Mouse (Mus musculus) heart, postnatal 25 days (tissue): Measurements from ENCODE around the gene Hmg20a. TPM values are rescaled to one million over a fixed set of nuclear protein-coding genes. Genes with fewer than 3 reads are reported as not detected.
"Not testable (repeated sequence)": the region's sequence is repeated elsewhere in the genome, so short reads cannot be mapped to it uniquely, and the experiment has no call there.

Experiments
- DNase-seq: peaks from one replicate; pipeline ENCODE4 v3.0.0; 2022; ENCODE audit warnings: low spot score
- intact Hi-C: fragments of 180-260 bp; cut with DNase I; formaldehyde crosslinking; loops from one replicate; pipeline ENCODE4 v1.15.1; 2025
- total RNA-seq, 2 experiments: library from RNA; stranded (reverse); gene quantifications; 2 replicates each; pipeline ENCODE4 v1.2.3; 2021

Gene Hmg20a
- total RNA-seq, 2 experiments from 2014 or later: 20.0 to 24.2 TPM

DNA sequence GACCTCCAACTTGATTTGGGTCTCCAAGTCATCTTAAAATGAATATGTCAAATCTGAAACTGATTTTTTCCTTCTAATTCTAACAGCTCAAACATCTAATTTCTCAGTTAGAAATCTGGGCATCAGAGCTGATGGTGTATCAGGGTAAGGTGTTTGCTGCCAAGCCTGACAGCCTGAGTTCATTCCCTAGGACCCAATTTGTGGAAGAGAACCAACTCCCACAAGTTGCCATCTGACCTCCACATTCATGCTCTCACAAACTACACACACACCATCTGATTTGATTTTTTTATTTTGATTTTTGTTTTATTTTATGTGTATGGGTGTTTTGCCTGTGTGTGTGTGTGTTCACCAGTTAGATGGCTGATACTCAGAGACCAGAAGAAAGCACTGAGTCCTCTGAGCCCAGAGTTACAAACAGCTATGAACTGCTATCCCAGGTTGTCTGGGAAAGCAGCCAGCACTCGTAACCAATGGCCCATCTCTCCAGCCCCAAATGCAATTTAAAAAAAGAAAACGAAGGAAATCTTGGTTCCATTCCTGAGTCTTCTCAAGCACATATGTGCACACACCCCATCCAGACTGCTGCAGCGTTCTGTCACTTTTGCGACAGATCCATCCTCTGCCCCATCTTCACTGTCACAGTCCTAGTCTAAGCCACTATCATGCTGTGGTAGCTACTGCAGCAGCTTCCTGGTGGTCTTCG is 17.6 kb downstream of the Hmg20a start:
- intact Hi-C loops: no loop called here
- no peak for DNase-seq

DNA sequence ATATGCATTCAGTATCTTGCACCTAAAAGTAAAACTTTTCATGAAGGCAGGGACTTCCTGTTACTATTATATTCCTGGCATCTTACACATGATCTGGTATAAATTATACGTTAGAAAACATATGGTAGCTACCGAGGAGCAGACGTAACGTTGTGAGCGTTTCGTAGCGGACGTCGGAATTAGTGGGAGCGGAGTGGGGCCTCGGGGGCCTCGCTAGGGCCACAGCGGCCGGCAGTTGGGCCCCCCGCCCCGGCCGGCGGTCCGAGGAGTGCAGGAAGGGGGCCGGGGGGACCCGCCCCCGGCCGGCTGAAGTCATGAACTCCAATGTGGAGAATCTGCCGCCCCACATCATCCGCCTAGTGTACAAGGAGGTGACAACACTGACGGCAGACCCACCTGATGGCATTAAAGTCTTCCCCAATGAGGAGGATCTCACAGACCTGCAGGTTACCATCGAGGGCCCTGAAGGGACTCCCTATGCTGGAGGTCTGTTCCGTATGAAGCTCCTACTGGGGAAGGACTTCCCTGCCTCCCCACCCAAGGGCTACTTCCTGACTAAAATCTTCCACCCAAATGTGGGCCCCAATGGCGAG is 19.0 kb downstream of the Hmg20a start:
- DNase-seq, intact Hi-C loops: not testable (repeated sequence)

DNA sequence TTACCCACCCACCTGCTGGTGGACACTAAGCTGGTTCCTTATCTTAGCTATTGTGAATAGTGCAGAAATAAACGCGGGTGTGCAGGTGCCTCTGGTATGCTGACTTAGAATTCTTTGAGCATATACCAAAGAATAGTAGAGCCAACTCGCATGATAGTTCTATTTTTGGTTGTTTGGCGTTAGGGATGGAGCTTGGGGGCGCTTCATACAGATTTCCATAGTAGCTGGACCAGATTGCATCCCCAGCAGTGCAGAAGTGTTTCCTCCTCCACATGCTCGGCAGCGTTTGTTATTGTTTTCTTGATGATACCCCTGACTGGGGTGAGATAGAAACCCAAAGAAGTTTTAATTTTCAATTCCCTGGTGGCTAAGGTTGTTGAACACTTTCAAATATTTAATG is 21.3 kb downstream of the Hmg20a start:
- no peak for DNase-seq
- intact Hi-C loops: no loop called here

DNA sequence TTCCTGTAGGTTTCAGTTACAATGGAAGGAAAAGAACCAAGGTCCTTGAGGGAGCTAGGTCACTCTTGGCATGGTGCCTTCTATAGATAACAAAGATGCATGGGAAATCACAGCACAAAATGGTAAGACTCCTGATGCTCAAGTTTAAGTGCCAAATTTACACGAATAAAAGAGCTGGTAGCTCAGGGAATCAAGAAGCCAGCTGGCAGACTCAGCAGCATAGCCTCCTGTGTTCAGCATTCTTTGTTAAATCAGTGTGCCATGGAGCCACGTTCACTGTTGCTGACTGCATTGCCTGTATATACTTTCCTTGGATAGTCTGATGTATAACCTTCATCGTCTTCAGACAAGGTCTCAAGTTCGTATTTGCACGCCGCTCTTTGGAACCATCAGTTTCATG is 33.2 kb downstream of the Hmg20a start:
- intact Hi-C loops: no loop called here
- DNase-seq: no peak

DNA sequence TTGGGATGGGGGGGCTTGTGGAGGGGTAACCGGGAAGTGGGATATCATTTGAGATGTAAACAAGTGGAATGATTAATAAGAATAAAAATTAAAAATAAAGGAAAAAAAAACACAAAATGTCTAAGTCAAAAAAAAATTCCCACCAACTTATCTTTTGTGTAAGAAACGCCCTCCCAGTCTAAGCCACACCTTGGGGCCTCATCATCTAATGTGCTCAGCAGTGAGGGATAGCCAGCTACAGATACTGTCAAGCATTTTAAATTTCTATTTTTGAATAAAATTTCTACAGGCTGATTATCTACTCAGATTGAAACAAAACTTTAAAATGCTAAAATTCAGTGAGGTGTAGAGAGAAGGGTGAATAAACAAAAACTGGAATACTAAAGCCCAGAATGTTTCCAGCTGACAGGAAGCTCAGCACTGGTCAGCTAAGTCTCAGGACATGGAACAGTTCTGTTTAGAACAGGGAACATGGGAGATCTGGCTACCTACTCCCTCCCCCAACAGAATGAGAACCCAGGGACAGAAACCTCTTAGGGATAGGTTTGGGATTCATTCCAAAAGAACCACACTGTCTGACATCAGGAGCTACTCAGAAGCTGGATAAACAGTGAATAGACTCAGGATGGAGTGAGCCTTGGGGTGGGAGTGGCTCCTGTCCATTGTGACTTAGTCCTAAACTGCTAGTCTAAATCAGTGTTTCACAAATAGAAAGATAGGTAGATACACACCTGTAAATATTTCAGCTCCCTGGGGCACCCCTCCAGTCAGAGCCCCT is 34.8 kb downstream of the Hmg20a start:
- intact Hi-C loops: no loop called here
- DNase-seq: no peak

DNA sequence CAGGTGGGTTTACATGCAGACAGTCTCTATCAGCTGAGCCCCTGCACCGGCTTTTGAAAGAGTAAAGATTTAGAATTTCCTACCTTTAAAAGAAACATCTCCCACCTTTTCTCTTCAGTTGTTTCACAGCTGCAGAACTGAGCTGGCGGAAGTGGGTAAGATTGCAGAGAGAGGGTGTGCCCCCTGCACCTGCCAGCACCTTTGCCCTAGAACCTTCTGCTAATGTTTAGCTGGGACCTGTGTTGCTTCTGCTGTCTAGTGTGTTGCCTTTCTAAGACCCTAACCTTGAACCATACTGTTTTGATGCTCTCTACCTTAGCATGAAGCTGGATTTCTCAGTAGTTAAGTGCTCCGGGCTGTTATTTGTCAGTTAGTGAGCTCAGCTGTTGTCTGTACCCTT is 38.0 kb downstream of the Hmg20a start:
- intact Hi-C loops: loop anchor here (5.0 kb wide), 1 partner anchor 34 kb away; no protein-coding TSS in a partner anchor
- DNase-seq: no peak

DNA sequence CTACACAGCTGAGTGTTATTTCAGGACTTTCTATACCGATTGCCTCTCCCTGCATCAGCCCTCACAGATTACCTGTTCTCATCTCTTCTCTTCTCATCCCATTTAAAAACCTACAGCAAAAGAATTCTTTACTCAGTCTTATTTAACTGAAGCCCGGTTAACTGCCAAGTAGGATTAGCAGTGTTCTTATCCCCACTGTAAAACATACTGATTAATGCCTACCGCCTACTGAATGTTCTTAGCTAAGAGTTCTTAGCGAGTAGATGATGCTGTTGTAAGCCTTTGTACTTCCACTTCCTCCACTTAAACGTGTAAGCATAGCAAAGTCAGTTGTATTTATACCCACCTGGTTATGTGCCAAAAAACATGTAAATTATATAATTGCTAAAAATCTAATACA is 42.6 kb downstream of the Hmg20a start:
- intact Hi-C loops: loop anchor here (5.0 kb wide), 1 partner anchor 199 kb away; no protein-coding TSS in a partner anchor

DNA sequence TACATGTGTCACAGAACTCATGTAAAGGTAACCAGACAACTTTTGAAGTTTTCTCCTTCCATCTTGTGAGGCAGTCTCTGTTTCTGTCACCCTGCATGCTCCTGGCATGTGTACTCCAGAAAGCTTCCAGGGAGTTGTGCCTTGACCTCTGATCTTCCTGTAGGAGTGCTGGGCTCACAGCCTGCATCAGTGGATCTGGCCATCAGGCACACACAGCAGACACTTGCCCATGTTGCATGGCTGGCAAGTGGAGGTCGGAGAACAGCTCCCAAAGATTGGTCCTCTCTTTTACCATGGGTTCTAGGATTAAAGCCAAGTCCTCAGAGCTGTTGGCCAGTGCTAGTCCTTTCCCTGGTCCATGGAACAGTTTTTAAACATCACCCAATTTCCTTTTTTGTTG is 44.2 kb downstream of the Hmg20a start:
- intact Hi-C loops: loop anchor here (5.0 kb wide), 1 partner anchor 200 kb away; no protein-coding TSS in a partner anchor
- DNase-seq: no peak

More for the DNA sequence above, 42.6 kb downstream of the Hmg20a start:
- no peak for DNase-seq

DNA sequence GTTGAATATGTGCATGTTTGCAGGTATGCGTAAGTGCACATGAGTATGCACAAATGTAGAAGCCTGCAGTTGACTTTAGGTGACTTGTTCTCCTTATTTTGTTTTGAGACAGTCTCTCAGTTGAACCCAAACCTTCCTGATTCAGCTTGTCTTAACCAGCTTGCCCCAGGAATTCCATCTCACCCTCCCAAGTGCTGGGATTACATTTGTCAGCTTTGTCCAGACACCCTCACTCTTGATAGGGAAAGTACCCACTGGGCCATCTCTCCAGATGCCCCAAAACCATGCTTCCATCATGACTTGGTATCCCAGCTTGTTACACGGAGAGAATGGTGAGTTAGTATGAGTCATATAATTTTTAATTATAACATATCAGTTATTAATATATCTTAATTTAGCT is 44.6 kb downstream of the Hmg20a start:
- no peak for DNase-seq
- intact Hi-C loops: loop anchor here (5.0 kb wide), 1 partner anchor 201 kb away; no protein-coding TSS in a partner anchor

DNA sequence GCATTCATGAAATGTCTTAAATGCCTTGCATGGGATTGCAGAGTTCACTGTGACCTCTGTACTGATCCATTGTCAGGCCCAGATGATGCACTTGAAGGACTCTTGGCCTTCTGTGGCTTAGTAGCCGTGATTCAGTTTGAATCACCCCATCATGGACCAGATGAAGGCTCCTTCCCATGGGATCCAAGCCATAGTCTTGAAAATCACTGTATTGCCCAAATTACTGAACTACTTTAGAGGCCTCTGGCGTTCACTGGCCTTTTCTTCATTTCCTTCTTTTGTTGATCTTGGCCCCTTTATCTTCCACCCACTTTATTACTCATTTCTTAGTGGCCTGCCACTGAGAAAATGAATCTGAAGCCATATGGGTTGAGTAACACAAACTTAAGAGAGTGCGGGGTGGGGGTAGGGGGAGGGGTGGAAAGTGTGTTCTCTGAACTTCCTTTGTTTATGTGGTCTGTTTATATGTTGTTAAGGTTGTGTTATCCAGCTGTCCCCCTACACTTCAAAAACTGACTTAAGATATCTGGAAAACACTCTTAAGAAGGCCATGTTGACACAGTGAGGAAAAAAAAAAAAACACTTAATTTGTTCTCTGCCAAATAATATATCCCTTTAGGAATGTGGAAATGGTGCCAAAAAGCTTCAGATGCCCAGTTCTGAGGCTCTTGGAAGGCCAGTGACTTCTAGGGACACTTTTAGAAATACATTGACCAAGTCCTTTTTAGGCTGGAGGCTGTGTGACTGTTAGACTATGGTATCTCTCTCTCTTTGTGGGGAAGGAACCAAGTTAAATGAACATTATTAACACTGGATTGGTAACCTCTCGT is 45.5 kb downstream of the Hmg20a start:
- peak; percentile 27 for DNase-seq
- intact Hi-C loops: loop anchor here (5.0 kb wide), 1 partner anchor 202 kb away; no protein-coding TSS in a partner anchor

DNA sequence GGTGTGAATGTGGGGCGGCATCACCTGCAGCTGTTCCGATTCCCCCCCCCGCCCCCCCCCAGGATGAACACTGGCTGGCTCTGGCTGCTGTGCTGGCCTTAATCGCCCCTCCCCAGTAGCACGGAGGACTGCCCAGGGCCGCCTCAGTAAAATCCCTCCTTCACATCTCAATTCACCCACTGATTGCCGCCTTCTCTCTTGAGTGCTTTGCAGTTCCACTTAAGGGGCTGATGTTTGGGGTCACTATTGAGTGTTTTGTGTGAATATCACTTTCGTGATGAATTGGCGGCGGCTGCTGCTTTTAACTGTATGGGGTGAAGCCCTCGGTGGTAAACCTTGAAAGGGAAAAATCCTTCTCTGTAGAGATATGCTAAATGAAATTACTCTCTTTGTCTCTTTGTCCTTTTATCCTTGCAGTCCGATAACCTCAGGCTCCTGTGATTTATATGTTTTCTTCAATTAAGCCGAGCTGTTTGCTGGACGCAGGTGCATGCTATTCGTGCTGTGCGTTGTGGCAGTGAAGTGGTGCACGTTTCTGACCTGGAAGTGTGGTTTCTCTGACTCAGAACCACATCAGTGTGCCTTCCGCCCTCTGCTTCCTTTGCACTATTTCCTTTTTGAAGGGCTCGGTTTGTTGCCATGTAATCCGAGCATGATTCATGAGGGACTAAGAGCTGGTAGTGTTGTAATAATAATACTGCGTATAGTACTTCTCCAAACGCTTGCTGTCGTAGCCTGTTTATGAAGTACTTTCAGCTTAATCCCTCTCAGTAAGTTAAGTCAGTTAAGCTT is 46.6 kb downstream of the Hmg20a start:
- intact Hi-C loops: loop anchor here (5.0 kb wide), 2 partner anchors 37 to 203 kb away; no protein-coding TSS in a partner anchor
- DNase-seq: peak; percentile 30

DNA sequence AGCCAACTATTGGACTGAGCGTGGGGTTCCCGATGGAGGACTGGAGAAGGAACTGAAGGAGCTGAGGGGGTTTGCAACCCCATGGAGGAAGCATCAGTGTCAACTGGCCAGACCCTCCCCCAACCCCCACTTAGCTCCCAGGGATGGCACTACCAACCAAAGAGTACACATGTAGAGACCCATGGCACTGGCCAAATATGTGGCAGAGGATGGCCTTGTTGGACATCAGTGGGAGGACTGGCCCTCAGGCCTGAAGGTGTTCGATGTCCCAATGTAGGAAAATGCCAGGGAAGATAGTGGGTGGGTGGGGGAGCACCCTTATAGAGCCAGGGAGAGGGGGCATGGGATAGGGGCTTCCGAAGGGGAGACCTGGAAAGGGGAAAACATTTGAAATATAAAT is 47.8 kb downstream of the Hmg20a start:
- no peak for DNase-seq
- intact Hi-C loops: loop anchor here (5.0 kb wide), 1 partner anchor 36 kb away; no protein-coding TSS in a partner anchor

DNA sequence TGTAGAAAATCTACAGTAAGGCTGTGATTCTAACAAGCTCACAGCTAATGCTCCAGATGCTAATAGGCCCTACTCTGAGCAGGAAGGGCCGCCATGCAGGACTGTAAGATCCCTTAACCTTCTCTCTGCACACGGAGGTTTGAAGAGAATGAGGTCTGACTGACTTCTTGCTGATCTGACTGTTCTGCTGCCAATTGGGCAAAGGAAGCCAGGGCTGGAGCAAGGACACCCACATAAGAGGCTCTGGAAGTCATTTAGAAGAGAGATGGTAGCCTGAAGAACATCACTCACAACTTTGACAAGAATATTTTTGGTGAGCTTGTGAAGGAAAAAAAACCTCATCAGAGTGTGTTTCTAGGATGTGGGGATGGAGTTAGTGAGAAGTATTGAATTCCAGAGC is 51.2 kb downstream of the Hmg20a start:
- intact Hi-C loops: loop anchor here (5.0 kb wide), 1 partner anchor 33 kb away; no protein-coding TSS in a partner anchor

DNA sequence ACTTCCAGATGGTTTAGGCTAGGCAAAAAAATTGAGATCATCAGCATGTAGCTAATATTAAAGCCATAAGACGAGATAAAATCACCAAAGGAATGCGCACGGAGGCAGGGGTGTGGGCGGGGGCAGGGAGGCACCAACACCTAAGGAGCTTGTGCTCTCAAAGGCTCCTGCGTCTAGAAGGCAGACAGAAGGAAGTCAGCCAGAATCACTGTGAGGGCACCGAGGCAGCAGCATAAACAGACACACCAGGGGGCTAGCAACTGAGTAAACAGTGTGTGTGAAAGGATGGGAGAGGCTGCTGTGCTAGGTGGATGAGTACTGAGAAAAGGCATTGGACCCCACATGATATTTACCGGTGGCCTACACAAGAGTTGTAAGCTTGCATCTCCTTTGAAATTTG is 51.9 kb downstream of the Hmg20a start:
- DNase-seq: no peak
- intact Hi-C loops: no loop called here

More for the DNA sequence above, 51.2 kb downstream of the Hmg20a start:
- DNase-seq: no peak

DNA sequence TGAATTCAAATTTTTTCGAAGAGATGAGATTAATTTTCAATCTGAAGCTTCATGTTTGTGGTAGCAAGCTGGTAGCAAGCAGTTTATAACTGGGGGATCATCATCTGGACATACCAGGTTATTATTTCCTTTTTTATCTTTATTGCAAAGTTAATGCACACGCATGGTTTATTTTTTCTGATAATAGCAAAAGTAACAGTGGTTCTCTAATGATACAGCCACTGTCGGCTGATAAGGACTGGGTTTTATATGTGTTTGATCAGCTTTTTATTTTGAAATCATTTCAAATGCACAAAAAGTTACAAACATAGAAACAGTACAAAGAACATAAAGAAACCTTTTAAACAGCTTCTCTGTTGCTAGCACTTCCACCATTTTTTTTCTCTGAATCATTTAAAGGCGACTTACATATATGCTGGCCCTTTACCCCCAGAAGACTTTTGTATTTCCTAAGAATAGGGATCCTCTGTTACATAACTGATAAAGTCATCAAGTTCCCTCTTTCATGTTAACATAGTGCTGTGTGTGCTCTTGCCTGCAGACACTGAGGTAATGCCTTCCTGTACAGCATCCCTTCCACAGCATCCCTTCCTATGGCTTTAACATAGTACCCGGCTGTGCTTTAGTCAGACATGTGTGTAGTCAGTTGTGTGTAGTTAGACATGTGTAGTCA is 60.7 kb downstream of the Hmg20a start:
- no peak for DNase-seq
- intact Hi-C loops: no loop called here

DNA sequence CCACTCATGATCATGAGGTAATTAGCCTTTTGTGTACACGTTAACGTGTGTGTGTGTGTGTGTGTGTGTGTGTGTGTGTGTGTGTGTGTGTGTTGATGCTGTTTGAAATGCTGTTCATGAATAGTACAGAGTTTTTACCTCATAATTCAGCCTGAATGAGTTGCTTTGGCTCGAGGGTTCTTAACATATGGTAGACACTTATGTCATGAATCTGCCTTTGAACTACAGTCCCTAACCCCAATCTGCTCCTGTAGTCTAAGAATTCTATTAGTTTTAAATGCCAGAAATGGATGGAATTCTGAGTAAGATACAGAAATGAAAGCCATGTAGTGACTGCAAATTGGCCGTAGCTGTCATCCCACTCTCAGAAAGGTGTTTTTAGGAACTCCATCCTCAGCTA is 64.2 kb downstream of the Hmg20a start:
- intact Hi-C loops: no loop called here
- DNase-seq: no peak

DNA sequence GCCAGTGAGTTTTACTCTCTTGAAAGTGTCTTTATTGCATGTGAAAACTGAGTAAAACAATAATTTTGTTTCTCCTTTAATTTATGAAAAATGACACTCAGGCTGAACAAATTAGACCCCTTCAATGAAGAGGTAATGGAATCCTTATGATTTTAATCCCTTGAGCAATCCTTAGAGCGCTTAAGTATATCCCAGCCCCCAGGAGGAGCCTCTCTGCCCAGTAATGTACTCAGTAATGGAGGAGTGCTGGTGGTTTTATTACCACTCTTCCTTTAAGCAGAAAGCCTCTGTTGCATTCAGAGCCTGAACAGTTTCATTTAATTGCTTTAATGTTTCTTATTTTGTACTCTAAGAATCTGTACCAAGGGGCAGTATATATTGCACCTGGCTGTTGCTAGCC is 67.0 kb downstream of the Hmg20a start:
- intact Hi-C loops: no loop called here
- no peak for DNase-seq

DNA sequence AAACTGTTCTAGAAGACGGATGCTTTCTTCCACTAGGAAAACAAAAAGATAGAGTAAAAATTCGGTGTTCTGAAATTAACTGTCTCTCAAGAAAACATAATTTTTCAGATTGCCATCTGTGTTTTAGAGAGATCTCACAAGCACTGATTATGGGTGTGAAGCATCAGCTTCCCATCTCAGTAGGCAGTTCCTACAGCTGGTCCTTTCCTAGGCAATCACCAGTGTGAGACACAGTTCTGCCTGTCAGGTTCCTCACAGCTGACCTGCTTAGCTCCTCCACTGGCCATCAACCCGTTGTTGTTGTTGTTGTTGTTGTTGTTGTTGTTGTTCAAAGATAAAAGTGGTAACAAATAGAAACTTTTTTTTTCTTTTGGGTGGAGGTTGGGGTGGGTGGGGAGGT is 67.7 kb downstream of the Hmg20a start:
- intact Hi-C loops: no loop called here
- no peak for DNase-seq
